Mouse (Mus musculus) G1E (cell line): ENCODE data around the gene Sbk1.

ENCODE experiments used
- CTCF ChIP-seq: IDR thresholded peaks from 2 replicates; pipeline ENCODE4 v1.5.1; 2012; ENCODE audit warnings: low read depth, low read length, inconsistent platforms, mixed read lengths
- GATA1 ChIP-seq: IDR thresholded peaks from 2 replicates; pipeline ENCODE4 v1.6.1; 2012; ENCODE audit warnings: borderline replicate concordance, low read length, inconsistent platforms, mixed read lengths
- POLR2AphosphoS5 ChIP-seq: IDR thresholded peaks from 2 replicates; pipeline ENCODE4 v1.6.1; 2012; ENCODE audit warnings: low read depth, low read length, inconsistent platforms; ENCODE audit not compliant: insufficient replicate concordance
- TAL1 ChIP-seq: conservative IDR thresholded peaks from 2 replicates; pipeline ENCODE4 v1.6.1; 2012; ENCODE audit warnings: low read depth, low read length, inconsistent platforms, mixed read lengths

- TF ChIP-seq CTCF (no peak), TAL1 (no peak), GATA1 (no peak), POLR2AphosphoS5 (no peak)
These were observed 28.2 kb upstream of the Sbk1 start for GRCm38 (mm10) chr7:126244168-126244750.
